Mouse (Mus musculus): ENCODE data around the gene Pde10a. TPM values are rescaled to one million over a fixed set of nuclear protein-coding genes. Genes with fewer than 3 reads are reported as not detected.

Pde10a gene
- total and polyA plus RNA-seq, 3 experiments = 0.04 to 0.41 (median 0.21) TPM

- dilution Hi-C loops (cut with MboI; ENCODE audit: extremely low pct_ligation_motif_present, extremely low pct_unique_long_range_greater_than_20kb, low sequenced_read_pairs) (no loop called here), in situ Hi-C loops (cut with MboI; ENCODE audit: low pct_ligation_motif_present, low pct_unique_long_range_greater_than_20kb, low sequenced_read_pairs) (no loop called here)
- Histone ChIP-seq H3K4me1 (ENCODE audit: control insufficient read depth in 1 of 2, insufficient read depth in 2 of 2) (peaks cover 0 to 2% of the 10 kb centered on the region in 2 experiments; a peak in 1 of 4 replicates), H3K36me3 (replicated peaks in 1 of 2; ENCODE audit: control insufficient read depth in 1 of 2, insufficient read depth in 1 of 2, low read length in 1 of 2) (no peaks in the 10 kb centered on the region), H3K79me2 (replicated peaks; ENCODE audit: control insufficient read depth, extremely low read depth, insufficient read depth, poor library complexity, severe bottlenecking) (no peaks in the 10 kb centered on the region), H3K4me3 (replicated peaks in 1 of 3; ENCODE audit: low read depth in 2 of 3, low read length in 2 of 3, poor library complexity in 1 of 3) (no peak overlapping the region), H3K27ac (ENCODE audit: insufficient read depth, low read depth) (no peak overlapping the region), H3K9me3 (replicated peaks; ENCODE audit: low read length) (no peaks in the 10 kb centered on the region), H3K9ac (ENCODE audit: insufficient read depth, low read depth) (no peak overlapping the region), H3K27me3 (replicated peaks) (no peaks in the 10 kb centered on the region), H3K4me2 (ENCODE audit: insufficient read depth, low read depth, poor library complexity, severe bottlenecking) (no peak overlapping the region)
- DNase-seq (ENCODE audit: extremely low read depth) = no peak
- TF ChIP-seq NELFE (IDR thresholded peaks at IDR 0.05; ENCODE audit: low read depth, low read length) (no peak), SIN3A (IDR thresholded peaks at IDR 0.05; ENCODE audit: low read length) (no peak), CHD2 (IDR thresholded peaks at IDR 0.05; ENCODE audit: low read length) (no peak), IRF4 (IDR thresholded peaks at IDR 0.05; ENCODE audit: low read depth, low read length) (no peak), MYC (IDR thresholded peaks at IDR 0.05; ENCODE audit: low read depth, low read length) (no peak), ZNF384 (IDR thresholded peaks at IDR 0.05; ENCODE audit: low read depth, low read length) (no peak), PAX5 (IDR thresholded peaks at IDR 0.05; ENCODE audit: low read length) (no peak), MEF2A (IDR thresholded peaks at IDR 0.05; ENCODE audit: borderline replicate concordance, low read depth, low read length) (no peak), RAD21 (IDR thresholded peaks at IDR 0.05; ENCODE audit: low read depth, low read length) (no peak)
These were observed 132.5 kb downstream of the Pde10a start for GRCm38 (mm10) chr17:8657661-8658060.

- TF ChIP-seq USF2 (conservative IDR thresholded peaks at IDR 0.05; ENCODE audit: low read depth, low read length) (no peak), MXI1 (IDR thresholded peaks at IDR 0.05; ENCODE audit: low read depth, low read length) (no peak), SMC3 (IDR thresholded peaks at IDR 0.05; ENCODE audit: low read depth, low read length) (no peak), RAD21 (IDR thresholded peaks at IDR 0.05; ENCODE audit: low read depth, low read length) (no peak), UBTF (IDR thresholded peaks at IDR 0.05; ENCODE audit: low read depth, low read length) (no peak), HCFC1 (IDR thresholded peaks at IDR 0.05; ENCODE audit: low read depth, low read length) (no peak), ZNF384 (IDR thresholded peaks at IDR 0.05; ENCODE audit: low read depth, low read length) (no peak), USF1 (IDR thresholded peaks at IDR 0.05; ENCODE audit: low read depth, low read length) (no peak), CHD1 (IDR thresholded peaks at IDR 0.05; ENCODE audit: low read depth, low read length) (no peak), MAZ (IDR thresholded peaks at IDR 0.05; ENCODE audit: low read depth, low read length) (no peak), NRF1 (IDR thresholded peaks at IDR 0.05; ENCODE audit: low read depth, low read length) (no peak), BHLHE40 (IDR thresholded peaks at IDR 0.05; ENCODE audit: low read depth, low read length) (no peak)
- Histone ChIP-seq H3K4me2 (ENCODE audit: insufficient read depth, low read depth, poor library complexity, severe bottlenecking) (no peak overlapping the region), H3K9me3 (replicated peaks; ENCODE audit: low read length) (no peaks in the 10 kb centered on the region), H3K4me3 (replicated peaks in 1 of 3; ENCODE audit: low read depth in 2 of 3, low read length in 2 of 3, poor library complexity in 1 of 3) (no peak overlapping the region), H3K79me2 (replicated peaks; ENCODE audit: control insufficient read depth, extremely low read depth, insufficient read depth, poor library complexity, severe bottlenecking) (no peaks in the 10 kb centered on the region), H3K27me3 (replicated peaks) (no peaks in the 10 kb centered on the region), H3K4me1 (ENCODE audit: control insufficient read depth in 1 of 2, insufficient read depth in 2 of 2) (peaks cover 0 to 2% of the 10 kb centered on the region in 2 experiments; a peak in 1 of 4 replicates), H3K27ac (ENCODE audit: insufficient read depth, low read depth) (no peak overlapping the region), H3K36me3 (replicated peaks in 1 of 2; ENCODE audit: control insufficient read depth in 1 of 2, insufficient read depth in 1 of 2, low read length in 1 of 2) (no peaks in the 10 kb centered on the region), H3K9ac (ENCODE audit: insufficient read depth, low read depth) (no peak overlapping the region)
- dilution Hi-C loops (cut with MboI; ENCODE audit: extremely low pct_ligation_motif_present, extremely low pct_unique_long_range_greater_than_20kb, low sequenced_read_pairs) = no loop called here
- in situ Hi-C loops (cut with MboI; ENCODE audit: low pct_ligation_motif_present, low pct_unique_long_range_greater_than_20kb, low sequenced_read_pairs) = no loop called here
- no peak for DNase-seq (ENCODE audit: extremely low read depth)
These were observed 133.7 kb downstream of the Pde10a start for GRCm38 (mm10) chr17:8658751-8659454.

Measured in CH12.LX (cell line).